Mouse (Mus musculus) mature B cell (primary cell): Measurements from ENCODE around the gene Adgrb3.
"Not testable (repeated sequence)": the region's sequence is repeated elsewhere in the genome, so short reads cannot be mapped to it uniquely, and the experiment has no call there.

Experiments used
- in situ Hi-C: fragments of 300-500 bp; cut with MboI; formaldehyde crosslinking; loops from 2 replicates; pipeline ENCODE4 v1.14.3; 2019

Adgrb3 gene

GRCm38 (mm10) chr1:25744736-25745135, 84.8 kb downstream of the Adgrb3 start:
- in situ Hi-C loops = no loop called here

DNA sequence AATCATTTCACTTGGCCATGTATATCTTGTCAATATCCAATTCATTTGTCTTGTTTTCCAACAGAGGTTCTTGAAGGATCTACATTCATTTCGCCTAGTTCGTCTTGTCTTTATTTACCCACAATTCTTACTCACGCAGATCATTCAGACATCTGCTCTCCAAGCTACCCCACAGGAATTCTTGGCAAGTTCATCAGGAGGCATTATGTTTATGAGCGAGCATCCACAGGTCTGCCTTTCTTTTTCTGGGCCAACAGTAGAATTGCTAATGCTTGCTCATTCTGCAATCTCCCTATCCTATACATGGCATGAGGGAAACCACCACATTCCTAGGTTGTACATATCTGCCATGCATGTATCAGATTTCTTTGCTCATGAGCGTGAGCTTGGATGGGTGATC, 99.7 kb downstream of the Adgrb3 start:
- in situ Hi-C loops = no loop called here

- in situ Hi-C loops = no loop called here
Observed at GRCm38 (mm10) chr1:25711474-25711873, 118.0 kb downstream of the Adgrb3 start.

DNA sequence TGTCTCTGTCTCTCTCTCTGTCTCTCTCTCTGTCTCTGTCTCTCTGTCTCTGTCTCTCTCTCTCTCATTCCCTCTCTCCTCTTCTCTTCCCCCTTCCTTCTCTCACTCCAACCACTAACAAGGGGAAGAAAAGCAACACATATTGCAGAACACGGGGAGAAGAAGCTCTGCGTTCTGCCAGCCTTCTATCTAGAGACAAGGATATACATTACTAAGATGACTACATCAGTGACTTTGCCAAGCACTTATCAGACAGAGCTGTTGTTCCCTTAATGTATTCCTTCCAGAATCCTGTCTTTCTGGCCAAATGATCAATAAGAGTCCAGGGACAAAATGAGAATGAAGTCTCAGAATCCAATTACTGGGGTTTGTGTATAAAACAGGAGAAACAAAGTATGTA, 123.2 kb downstream of the Adgrb3 start:
- in situ Hi-C loops = no loop called here

GRCm38 (mm10) chr1:25698702-25699250, 130.7 kb downstream of the Adgrb3 start:
- in situ Hi-C loops = no loop called here

GRCm38 (mm10) chr1:25697179-25697578, 132.3 kb downstream of the Adgrb3 start:
- in situ Hi-C loops = no loop called here

GRCm38 (mm10) chr1:25696771-25697170, 132.7 kb downstream of the Adgrb3 start:
- in situ Hi-C loops = no loop called here

GRCm38 (mm10) chr1:25682118-25682517, 147.4 kb downstream of the Adgrb3 start:
- in situ Hi-C loops = no loop called here

- in situ Hi-C loops = no loop called here
Observed at GRCm38 (mm10) chr1:25679656-25680055, 149.9 kb downstream of the Adgrb3 start.

GRCm38 (mm10) chr1:25652717-25653116, 176.8 kb downstream of the Adgrb3 start:
- in situ Hi-C loops = no loop called here

DNA sequence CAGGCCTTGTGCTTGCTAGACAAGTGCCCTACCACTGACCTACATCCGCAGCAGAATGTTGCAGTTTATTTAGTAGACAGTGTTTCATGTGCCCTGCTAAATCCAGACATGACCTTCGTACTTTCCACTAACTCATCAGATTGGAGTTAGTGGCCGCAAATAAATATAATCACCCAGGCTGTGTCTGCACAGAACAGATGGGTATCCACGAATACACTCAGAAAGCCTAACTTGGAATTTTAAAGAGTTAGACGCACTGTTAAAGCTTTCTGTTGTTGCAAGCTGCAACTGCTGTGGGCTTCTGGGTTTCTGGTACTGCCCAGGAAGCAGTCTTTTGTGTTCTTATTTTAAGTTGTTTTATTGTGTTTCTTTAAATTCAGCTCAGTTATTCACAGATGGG, 185.3 kb downstream of the Adgrb3 start:
- in situ Hi-C loops = no loop called here

GRCm38 (mm10) chr1:25621458-25621857, 208.0 kb downstream of the Adgrb3 start:
- in situ Hi-C loops = no loop called here

DNA sequence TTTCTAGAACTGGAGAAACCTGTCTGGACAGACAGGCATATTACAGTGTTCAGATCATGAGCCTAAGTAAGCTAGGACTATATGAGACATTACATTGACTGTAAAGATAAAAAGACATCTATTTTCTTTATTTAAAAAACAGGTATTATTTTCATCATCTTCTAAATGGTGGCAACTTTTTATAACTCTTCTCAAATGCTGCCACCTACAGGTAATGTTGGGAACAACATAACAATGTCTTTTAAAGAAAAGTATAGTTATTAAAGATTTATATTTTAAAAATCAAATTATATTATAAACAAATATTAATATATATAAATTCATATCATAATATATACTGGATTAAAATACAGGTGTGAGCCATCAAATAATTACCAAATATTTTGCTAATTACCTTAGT, 212.6 kb downstream of the Adgrb3 start:
- in situ Hi-C loops = no loop called here

GRCm38 (mm10) chr1:25610776-25611175, 218.7 kb downstream of the Adgrb3 start:
- in situ Hi-C loops = not testable (repeated sequence)

GRCm38 (mm10) chr1:25598941-25599340, 230.6 kb downstream of the Adgrb3 start:
- in situ Hi-C loops = no loop called here

- in situ Hi-C loops = no loop called here
Observed at GRCm38 (mm10) chr1:25588568-25589118, 240.9 kb downstream of the Adgrb3 start.

DNA sequence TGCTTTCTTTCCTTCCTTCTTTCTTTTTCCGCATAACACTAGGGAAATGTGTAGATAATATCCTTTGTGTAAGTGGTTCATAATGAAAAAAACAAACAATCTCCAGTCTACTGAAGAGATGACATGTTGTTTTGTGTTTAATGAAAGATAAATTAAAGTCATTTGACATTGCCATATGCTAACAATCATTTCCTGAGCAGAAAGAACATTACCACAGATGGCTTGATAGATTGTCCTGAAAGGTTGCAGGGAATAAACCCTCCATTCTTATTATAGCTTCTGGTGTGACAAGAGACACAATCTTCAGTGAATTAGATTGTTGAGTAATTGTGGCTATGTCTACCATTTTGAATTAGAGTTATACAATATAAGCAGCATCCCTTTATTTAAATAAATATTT, 247.8 kb downstream of the Adgrb3 start:
- in situ Hi-C loops = no loop called here

DNA sequence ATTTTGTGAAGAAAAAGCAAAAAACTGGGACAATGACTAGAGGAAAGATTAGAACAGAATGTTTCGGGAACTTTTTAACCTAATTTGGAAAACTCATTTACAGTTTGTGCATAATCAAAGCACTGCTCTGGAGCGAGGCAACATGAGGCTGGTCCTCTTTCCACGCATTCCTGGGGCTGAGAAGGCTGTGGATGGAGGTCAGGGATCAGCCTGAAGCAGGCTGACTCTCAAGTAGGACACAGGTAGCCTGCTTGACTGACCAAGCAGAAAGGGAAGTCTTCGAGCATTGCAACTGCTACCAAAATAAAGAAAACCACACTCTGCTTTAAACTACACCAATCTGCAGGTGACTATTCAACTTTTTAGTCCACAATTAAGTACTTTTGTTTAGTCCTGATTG, 251.7 kb downstream of the Adgrb3 start:
- in situ Hi-C loops = no loop called here

- in situ Hi-C loops = no loop called here
Observed at GRCm38 (mm10) chr1:25576598-25576997, 252.9 kb downstream of the Adgrb3 start.

DNA sequence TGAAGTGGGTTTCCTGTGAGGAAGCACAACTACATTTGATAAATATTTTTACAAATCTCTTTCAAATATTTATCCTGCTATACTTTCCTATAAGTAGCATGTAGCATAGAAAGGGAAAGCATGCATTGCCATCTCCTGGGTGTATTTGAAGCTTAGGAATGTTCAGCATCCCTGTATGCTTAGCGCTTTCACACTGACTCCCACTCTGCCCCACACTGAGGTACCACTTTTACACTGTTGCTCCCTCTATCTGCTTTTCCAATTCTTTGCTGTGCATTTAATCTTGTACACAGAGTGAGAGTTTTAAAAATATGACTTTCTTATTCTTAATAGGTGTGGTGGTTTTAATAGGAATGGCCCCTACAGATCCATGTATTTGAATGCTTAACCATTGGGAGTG, 261.4 kb downstream of the Adgrb3 start:
- in situ Hi-C loops = no loop called here

- in situ Hi-C loops = no loop called here
Observed at GRCm38 (mm10) chr1:25546072-25546471, 283.4 kb downstream of the Adgrb3 start.

- in situ Hi-C loops = no loop called here
Observed at GRCm38 (mm10) chr1:25543915-25544314, 285.6 kb downstream of the Adgrb3 start.

DNA sequence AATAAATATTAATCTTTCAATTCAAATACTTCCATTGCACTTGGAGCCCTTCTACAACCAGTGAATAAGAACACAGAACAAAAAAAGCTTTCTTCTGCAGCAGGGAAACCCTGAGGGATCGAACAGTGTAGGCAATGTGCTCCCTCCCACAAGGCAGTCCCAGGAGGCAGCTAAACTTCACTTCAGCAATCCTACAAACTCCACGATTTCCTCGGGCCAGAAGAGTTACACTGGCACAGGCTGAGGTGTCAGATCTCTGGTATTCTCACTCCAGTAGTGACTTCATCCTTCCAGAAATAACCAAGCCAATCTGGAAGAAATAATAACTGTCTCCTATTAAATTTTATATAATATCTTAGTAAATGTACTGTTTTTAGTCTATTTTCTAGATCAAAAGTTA, 286.6 kb downstream of the Adgrb3 start:
- in situ Hi-C loops = no loop called here

- in situ Hi-C loops = no loop called here
Observed at GRCm38 (mm10) chr1:25526976-25527375, 302.5 kb downstream of the Adgrb3 start.
